Mouse (Mus musculus): Measurements from ENCODE around the gene Eif4a3. TPM values are rescaled to one million over a fixed set of nuclear protein-coding genes. Genes with fewer than 3 reads are reported as not detected.
"Not testable (repeated sequence)": the region's sequence is repeated elsewhere in the genome, so short reads cannot be mapped to it uniquely, and the experiment has no call there.

Eif4a3 gene
- total and polyA plus RNA-seq, 2 experiments from 2014 or later: 157 to 212 TPM

GRCm38 (mm10) chr11:119252854-119253541, 46.9 kb downstream of the Eif4a3 start:
- H3K9me3 ChIP-seq (replicated peaks; ENCODE audit: control insufficient read depth, low read length): no peaks in the 10 kb centered on the region
- H3K4me3 ChIP-seq (ENCODE audit: low read depth, low read length): no peak overlapping the region
- peak overlapping the region; percentile 41 for H3K4me2 ChIP-seq (ENCODE audit: low read depth, low read length)
- no peak overlapping the region for H3K9ac ChIP-seq (replicated peaks; ENCODE audit: low read depth, low read length)
- 6% methylated on average over 22 of the region's 22 CpGs for WGBS
- DNase-seq (ENCODE audit: low spot score) (no peak), ATAC-seq (ENCODE audit: insufficient read depth, low read depth) (peak; percentile 72)
- H3K4me1 ChIP-seq (ENCODE audit: control insufficient read depth, insufficient read depth): no peaks in the 10 kb centered on the region
- H3K27ac ChIP-seq (ENCODE audit: low read depth): no peak overlapping the region
- peaks cover 17% of the 10 kb centered on the region for H3K27me3 ChIP-seq (ENCODE audit: control insufficient read depth, insufficient read depth, low read length)
- no peaks in the 10 kb centered on the region for H3K36me3 ChIP-seq (replicated peaks; ENCODE audit: control insufficient read depth, insufficient read depth, low read length)
- peak; percentile 64 for TF ChIP-seq CTCF (IDR thresholded peaks at IDR 0.05; ENCODE audit: low read depth)
- no peak for TF ChIP-seq EP300 (IDR thresholded peaks at IDR 0.05; ENCODE audit: low read depth)

GRCm38 (mm10) chr11:119250998-119251397, 48.9 kb downstream of the Eif4a3 start:
- Histone ChIP-seq H3K27ac (ENCODE audit: low read depth) (no peak overlapping the region), H3K4me3 (ENCODE audit: low read depth, low read length) (no peak overlapping the region), H3K9ac (replicated peaks; ENCODE audit: low read depth, low read length) (no peak overlapping the region), H3K36me3 (replicated peaks; ENCODE audit: control insufficient read depth, insufficient read depth, low read length) (no peaks in the 10 kb centered on the region), H3K4me2 (ENCODE audit: low read depth, low read length) (no peak overlapping the region), H3K9me3 (replicated peaks; ENCODE audit: control insufficient read depth, low read length) (no peaks in the 10 kb centered on the region), H3K4me1 (ENCODE audit: control insufficient read depth, insufficient read depth) (no peaks in the 10 kb centered on the region), H3K27me3 (ENCODE audit: control insufficient read depth, insufficient read depth, low read length) (peaks cover 17% of the 10 kb centered on the region)
- 34% methylated on average over 17 of the region's 17 CpGs for WGBS
- no peak for TF ChIP-seq CTCF (IDR thresholded peaks at IDR 0.05; ENCODE audit: low read depth)
- TF ChIP-seq EP300 (IDR thresholded peaks at IDR 0.05; ENCODE audit: low read depth): no peak
- ATAC-seq (ENCODE audit: insufficient read depth, low read depth): no peak
- no peak for DNase-seq (ENCODE audit: low spot score)

GRCm38 (mm10) chr11:119249011-119249410, 50.9 kb downstream of the Eif4a3 start:
- Histone ChIP-seq H3K27me3 (ENCODE audit: control insufficient read depth, insufficient read depth, low read length) (peaks cover 17% of the 10 kb centered on the region), H3K9ac (replicated peaks; ENCODE audit: low read depth, low read length) (no peak overlapping the region), H3K36me3 (replicated peaks; ENCODE audit: control insufficient read depth, insufficient read depth, low read length) (no peaks in the 10 kb centered on the region), H3K4me2 (ENCODE audit: low read depth, low read length) (no peak overlapping the region), H3K27ac (ENCODE audit: low read depth) (no peak overlapping the region), H3K9me3 (replicated peaks; ENCODE audit: control insufficient read depth, low read length) (no peaks in the 10 kb centered on the region), H3K4me1 (ENCODE audit: control insufficient read depth, insufficient read depth) (no peaks in the 10 kb centered on the region), H3K4me3 (ENCODE audit: low read depth, low read length) (no peak overlapping the region)
- peak; percentile 83 for ATAC-seq (ENCODE audit: insufficient read depth, low read depth)
- WGBS: 19% methylated on average over 6 of the region's 6 CpGs
- TF ChIP-seq EP300 (IDR thresholded peaks at IDR 0.05; ENCODE audit: low read depth): no peak
- TF ChIP-seq CTCF (IDR thresholded peaks at IDR 0.05; ENCODE audit: low read depth): peak; percentile 66
- peak; percentile 86 for DNase-seq (ENCODE audit: low spot score)

- H3K4me3 ChIP-seq (ENCODE audit: low read depth, low read length); H3K4me2 ChIP-seq (ENCODE audit: low read depth, low read length); ATAC-seq (ENCODE audit: insufficient read depth, low read depth); H3K4me1 ChIP-seq (ENCODE audit: control insufficient read depth, insufficient read depth); H3K36me3 ChIP-seq (replicated peaks; ENCODE audit: control insufficient read depth, insufficient read depth, low read length); H3K27ac ChIP-seq (ENCODE audit: low read depth); H3K9me3 ChIP-seq (replicated peaks; ENCODE audit: control insufficient read depth, low read length); H3K27me3 ChIP-seq (ENCODE audit: control insufficient read depth, insufficient read depth, low read length); DNase-seq (ENCODE audit: low spot score); H3K9ac ChIP-seq (replicated peaks; ENCODE audit: low read depth, low read length): not testable (repeated sequence)
- 86% methylated on average over 6 of the region's 6 CpGs for WGBS
Measured at GRCm38 (mm10) chr11:119245543-119245942, 54.3 kb downstream of the Eif4a3 start.

- DNase-seq (ENCODE audit: low spot score) (no peak), ATAC-seq (ENCODE audit: insufficient read depth, low read depth) (no peak)
- Histone ChIP-seq H3K4me3 (ENCODE audit: low read depth, low read length) (no peak overlapping the region), H3K9ac (replicated peaks; ENCODE audit: low read depth, low read length) (no peak overlapping the region), H3K9me3 (replicated peaks; ENCODE audit: control insufficient read depth, low read length) (no peaks in the 10 kb centered on the region), H3K4me1 (ENCODE audit: control insufficient read depth, insufficient read depth) (no peaks in the 10 kb centered on the region), H3K27ac (ENCODE audit: low read depth) (no peak overlapping the region), H3K4me2 (ENCODE audit: low read depth, low read length) (no peak overlapping the region), H3K36me3 (replicated peaks; ENCODE audit: control insufficient read depth, insufficient read depth, low read length) (no peaks in the 10 kb centered on the region), H3K27me3 (ENCODE audit: control insufficient read depth, insufficient read depth, low read length) (no peaks in the 10 kb centered on the region)
- TF ChIP-seq EP300 (IDR thresholded peaks at IDR 0.05; ENCODE audit: low read depth) (no peak), CTCF (IDR thresholded peaks at IDR 0.05; ENCODE audit: low read depth) (no peak)
- WGBS: 94% methylated on average over 12 of the region's 12 CpGs
Measured at GRCm38 (mm10) chr11:119239480-119239879, 60.4 kb downstream of the Eif4a3 start.

Other genes with a start within 250 kb of the Eif4a3 start
- gene Cbx4, start 213.9 kb downstream of the Eif4a3 start, total RNA-seq (2014; rRNA removed; ENCODE audit: low replicate concordance): 12.1 and 23.1 TPM in 2 replicates
- 6.8 and 8.2 TPM in 2 replicates for gene Cbx4, start 213.9 kb downstream of the Eif4a3 start, polyA plus RNA-seq (2015; fragmentation: Nextera tagmentation; extraction: Ambion mirVana)
- 46.4 and 50.8 TPM in 2 replicates for gene Tbc1d16, start 71.6 kb downstream of the Eif4a3 start, total RNA-seq (2014; rRNA removed; ENCODE audit: low replicate concordance)
- gene Tbc1d16, start 71.6 kb downstream of the Eif4a3 start, polyA plus RNA-seq (2015; fragmentation: Nextera tagmentation; extraction: Ambion mirVana): 12.4 and 12.9 TPM in 2 replicates
- gene Ccdc40, start 71.5 kb downstream of the Eif4a3 start, total RNA-seq (2014; rRNA removed; ENCODE audit: low replicate concordance): 0.39 TPM in 1 of 2 replicates, not detected in the other
- 0.62 and 0.68 TPM in 2 replicates for gene Ccdc40, start 71.5 kb downstream of the Eif4a3 start, polyA plus RNA-seq (2015; fragmentation: Nextera tagmentation; extraction: Ambion mirVana)
- 91.1 and 158 TPM in 2 replicates for gene Gaa, start 32.2 kb downstream of the Eif4a3 start, total RNA-seq (2014; rRNA removed; ENCODE audit: low replicate concordance)
- gene Gaa, start 32.2 kb downstream of the Eif4a3 start, polyA plus RNA-seq (2015; fragmentation: Nextera tagmentation; extraction: Ambion mirVana): 51.8 and 56.3 TPM in 2 replicates
- gene Card14, start 7.7 kb upstream of the Eif4a3 start, total RNA-seq (2014; rRNA removed; ENCODE audit: low replicate concordance): 0.66 and 1.2 TPM in 2 replicates
- 0.41 and 0.48 TPM in 2 replicates for gene Card14, start 7.7 kb upstream of the Eif4a3 start, polyA plus RNA-seq (2015; fragmentation: Nextera tagmentation; extraction: Ambion mirVana)
- 3.1 and 14.8 TPM in 2 replicates for gene Sgsh, start 55.4 kb upstream of the Eif4a3 start, total RNA-seq (2014; rRNA removed; ENCODE audit: low replicate concordance)
- gene Sgsh, start 55.4 kb upstream of the Eif4a3 start, polyA plus RNA-seq (2015; fragmentation: Nextera tagmentation; extraction: Ambion mirVana): 4.7 and 6.5 TPM in 2 replicates
- 4.0 and 4.4 TPM in 2 replicates for gene Slc26a11, start 55.5 kb upstream of the Eif4a3 start, total RNA-seq (2014; rRNA removed; ENCODE audit: low replicate concordance)
- gene Slc26a11, start 55.5 kb upstream of the Eif4a3 start, polyA plus RNA-seq (2015; fragmentation: Nextera tagmentation; extraction: Ambion mirVana): 5.2 and 7.0 TPM in 2 replicates
- gene Rnf213, start 93.0 kb upstream of the Eif4a3 start, total RNA-seq (2014; rRNA removed; ENCODE audit: low replicate concordance): 36.7 and 45.4 TPM in 2 replicates
- gene Rnf213, start 93.0 kb upstream of the Eif4a3 start, polyA plus RNA-seq (2015; fragmentation: Nextera tagmentation; extraction: Ambion mirVana): 3.4 and 4.5 TPM in 2 replicates
- 10.2 and 15.0 TPM in 2 replicates for gene Endov, start 191.3 kb upstream of the Eif4a3 start, total RNA-seq (2014; rRNA removed; ENCODE audit: low replicate concordance)
- 6.4 and 7.4 TPM in 2 replicates for gene Endov, start 191.3 kb upstream of the Eif4a3 start, polyA plus RNA-seq (2015; fragmentation: Nextera tagmentation; extraction: Ambion mirVana)
- gene Nptx1, start 247.7 kb upstream of the Eif4a3 start, total RNA-seq (2014; rRNA removed; ENCODE audit: low replicate concordance): 0.81 and 1.6 TPM in 2 replicates
- gene Nptx1, start 247.7 kb upstream of the Eif4a3 start, polyA plus RNA-seq (2015; fragmentation: Nextera tagmentation; extraction: Ambion mirVana): 0.23 TPM in 2 replicates